Mouse (Mus musculus): ENCODE measurements around the gene Gm9732. TPM values are rescaled to one million over a fixed set of nuclear protein-coding genes. Genes with fewer than 3 reads are reported as not detected.
"Not testable (repeated sequence)": the region's sequence is repeated elsewhere in the genome, so short reads cannot be mapped to it uniquely, and the experiment has no call there.

Gene Gm9732
- polyA plus RNA-seq, 1 experiment from 2014 or later, result not detected

DNA sequence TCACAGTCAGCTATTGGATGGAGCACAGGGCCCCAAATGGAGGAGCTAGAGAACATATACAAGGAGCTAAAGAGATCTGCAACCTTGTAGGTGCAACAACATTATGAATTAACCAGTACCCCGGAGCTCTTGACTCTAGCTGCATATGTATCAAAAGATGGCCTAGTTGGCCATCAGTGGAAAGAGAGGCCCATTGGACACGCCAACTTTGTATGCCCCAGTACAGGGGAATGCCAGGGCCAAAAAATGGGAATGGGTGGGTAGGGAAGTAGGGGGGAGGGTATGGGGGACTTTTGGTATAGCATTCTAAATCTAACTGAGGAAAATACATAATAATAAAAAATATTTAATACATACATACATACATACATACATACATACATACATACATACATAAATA is 78.1 kb downstream of the Gm9732 start:
- DNase-seq (ENCODE audit: low spot score), result not testable (repeated sequence)

Other genes starting within 250 kb of the Gm9732 start
- not detected in 2 replicates for gene Gm8094, start 198.4 kb upstream of the Gm9732 start, polyA plus RNA-seq (2015; fragmentation: Nextera tagmentation; extraction: Ambion mirVana)
- gene Gm8104, start 174.4 kb upstream of the Gm9732 start, polyA plus RNA-seq (2015; fragmentation: Nextera tagmentation; extraction: Ambion mirVana), result not detected in 2 replicates
- 0.09 TPM in 1 of 2 replicates, not detected in the other for gene Gm7233, start 95.2 kb upstream of the Gm9732 start, polyA plus RNA-seq (2015; fragmentation: Nextera tagmentation; extraction: Ambion mirVana)
- gene Gm8122, start 39.7 kb upstream of the Gm9732 start, polyA plus RNA-seq (2015; fragmentation: Nextera tagmentation; extraction: Ambion mirVana), result not detected in 2 replicates
- 0.12 TPM in 1 of 2 replicates, not detected in the other for gene Gm8126, start 16.4 kb upstream of the Gm9732 start, polyA plus RNA-seq (2015; fragmentation: Nextera tagmentation; extraction: Ambion mirVana)
- gene Gm8127, start 18.8 kb downstream of the Gm9732 start, polyA plus RNA-seq (2015; fragmentation: Nextera tagmentation; extraction: Ambion mirVana), result not detected in 2 replicates
- gene 1700001F09Rik, start 72.8 kb downstream of the Gm9732 start, polyA plus RNA-seq (2015; fragmentation: Nextera tagmentation; extraction: Ambion mirVana), result not detected in 2 replicates
- not detected in 2 replicates for gene Gm8138, start 141.3 kb downstream of the Gm9732 start, polyA plus RNA-seq (2015; fragmentation: Nextera tagmentation; extraction: Ambion mirVana)

Data from thymus, postnatal 0 days (tissue).